Mouse (Mus musculus) neural tube, embryonic 13.5 days (tissue): ENCODE measurements around the gene Cldn11. TPM values are rescaled to one million over a fixed set of nuclear protein-coding genes. Genes with fewer than 3 reads are reported as not detected.

Experiments
- ATAC-seq: fragments of 200-750 bp; cut with Nextera tagmentation; 2 replicates; pipeline ENCODE4 v1.8.0; 2017; ENCODE audit warnings: low read depth, mild to moderate bottlenecking, moderate TSS enrichment, moderate library complexity
- H3K27ac ChIP-seq: fragments of 300-500 bp; sonication (generic); replicated peaks from 2 replicates; pipeline ENCODE4 v1.5.1; 2015; ENCODE audit warnings: moderate library complexity, mild to moderate bottlenecking, inconsistent platforms
- H3K27me3 ChIP-seq: fragments of 300-500 bp; sonication (generic); 2 replicates; pipeline ENCODE4 v1.6.1; 2015; ENCODE audit warnings: mild to moderate bottlenecking, inconsistent platforms
- H3K36me3 ChIP-seq: fragments of 300-500 bp; sonication (generic); 2 replicates; pipeline ENCODE4 v1.6.1; 2015; ENCODE audit warnings: mild to moderate bottlenecking, inconsistent platforms
- H3K4me1 ChIP-seq: fragments of 300-500 bp; sonication (generic); replicated peaks from 2 replicates; pipeline ENCODE4 v1.6.1; 2015; ENCODE audit warnings: inconsistent platforms
- H3K4me2 ChIP-seq: fragments of 300-500 bp; sonication (generic); 2 replicates; pipeline ENCODE4 v1.6.1; 2015; ENCODE audit warnings: inconsistent platforms, mild to moderate bottlenecking, moderate library complexity
- H3K4me3 ChIP-seq: fragments of 300-500 bp; sonication (generic); 2 replicates; pipeline ENCODE4 v1.5.1; 2015; ENCODE audit warnings: mild to moderate bottlenecking, inconsistent platforms
- H3K9ac ChIP-seq: fragments of 300-500 bp; sonication (generic); 2 replicates; pipeline ENCODE4 v1.6.1; 2015; ENCODE audit warnings: moderate library complexity, mild to moderate bottlenecking, inconsistent platforms
- H3K9me3 ChIP-seq: fragments of 300-500 bp; sonication (generic); 2 replicates; pipeline ENCODE4 v1.6.1; 2016; ENCODE audit warnings: inconsistent platforms
- WGBS: fragments of 180-500 bp; shearing (Covaris S2); methylation state at CpG from one replicate; pipeline ENCODE4 v1.1.7; 2015; 5-methylcytosine and 5-hydroxymethylcytosine counted together
- polyA plus RNA-seq: library from polyadenylated mRNA; unstranded; fragments of >200 nt; fragmentation: Nextera tagmentation; extraction: Ambion mirVana; gene quantifications from 2 replicates; pipeline ENCODE4 v1.2.1, GENCODE M21; 2015

The Cldn11 gene
- polyA plus RNA-seq, 1 experiment from 2014 or later = 75.1 TPM

DNA sequence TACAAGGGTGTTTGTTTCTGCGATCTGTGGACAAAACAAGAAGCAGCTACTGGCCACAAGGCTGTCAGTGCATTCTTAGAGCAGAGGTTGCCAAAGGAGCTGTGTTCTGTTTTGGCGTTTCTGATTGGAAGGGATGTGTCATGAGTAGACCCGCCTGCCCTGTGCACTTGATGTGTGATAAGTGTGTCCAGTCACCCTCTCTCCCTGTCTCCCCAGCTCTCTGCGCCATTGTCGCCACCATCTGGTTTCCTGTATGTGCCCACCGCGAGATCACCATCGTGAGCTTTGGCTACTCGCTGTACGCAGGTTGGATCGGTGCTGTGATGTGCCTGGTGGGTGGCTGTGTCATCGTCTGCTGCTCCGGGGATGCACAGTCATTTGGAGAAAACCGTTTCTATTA, 13.1 kb downstream of the Cldn11 start:
- peaks cover 7% of the 10 kb centered on the region; the same call in 1 of the 2 replicates for H3K4me1 ChIP-seq
- H3K4me2 ChIP-seq = no peak overlapping the region
- H3K36me3 ChIP-seq = no peaks in the 10 kb centered on the region
- H3K27me3 ChIP-seq = no peaks in the 10 kb centered on the region
- no peak overlapping the region for H3K4me3 ChIP-seq
- H3K9ac ChIP-seq = no peak overlapping the region
- no peak for ATAC-seq
- WGBS = 95% methylated on average over 14 of the region's 14 CpGs
- H3K27ac ChIP-seq = no peak overlapping the region
- no peaks in the 10 kb centered on the region for H3K9me3 ChIP-seq

DNA sequence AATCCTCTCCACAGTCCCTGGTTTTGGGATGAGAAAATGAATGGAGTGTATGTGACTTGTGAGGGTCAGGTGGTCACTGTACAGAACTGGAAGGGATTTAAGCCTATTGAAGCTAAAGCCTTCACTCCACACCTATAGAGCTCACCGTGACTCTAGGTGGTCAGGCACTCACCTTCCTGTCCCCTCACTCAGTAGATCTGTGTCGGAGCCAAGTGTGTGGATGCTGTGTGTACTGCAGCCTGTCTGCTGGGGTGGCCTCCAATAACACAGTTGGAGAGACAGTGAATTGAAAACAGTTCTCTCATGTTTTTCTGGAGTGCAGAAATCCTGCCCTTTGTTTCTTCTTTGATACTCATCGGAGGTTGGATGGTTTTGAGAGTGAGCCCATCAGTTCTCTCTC, 16.1 kb downstream of the Cldn11 start:
- H3K9ac ChIP-seq = no peak overlapping the region
- no peak overlapping the region for H3K4me2 ChIP-seq
- H3K27ac ChIP-seq = no peak overlapping the region
- no peaks in the 10 kb centered on the region for H3K27me3 ChIP-seq
- H3K36me3 ChIP-seq = no peaks in the 10 kb centered on the region
- ATAC-seq = no peak
- 0 out of 2 replicates have a peak, but pooled peaks cover 7% of the 10 kb centered on the region for H3K4me1 ChIP-seq
- H3K4me3 ChIP-seq = no peak overlapping the region
- 73% methylated on average over 3 of the region's 3 CpGs for WGBS
- no peaks in the 10 kb centered on the region for H3K9me3 ChIP-seq

DNA sequence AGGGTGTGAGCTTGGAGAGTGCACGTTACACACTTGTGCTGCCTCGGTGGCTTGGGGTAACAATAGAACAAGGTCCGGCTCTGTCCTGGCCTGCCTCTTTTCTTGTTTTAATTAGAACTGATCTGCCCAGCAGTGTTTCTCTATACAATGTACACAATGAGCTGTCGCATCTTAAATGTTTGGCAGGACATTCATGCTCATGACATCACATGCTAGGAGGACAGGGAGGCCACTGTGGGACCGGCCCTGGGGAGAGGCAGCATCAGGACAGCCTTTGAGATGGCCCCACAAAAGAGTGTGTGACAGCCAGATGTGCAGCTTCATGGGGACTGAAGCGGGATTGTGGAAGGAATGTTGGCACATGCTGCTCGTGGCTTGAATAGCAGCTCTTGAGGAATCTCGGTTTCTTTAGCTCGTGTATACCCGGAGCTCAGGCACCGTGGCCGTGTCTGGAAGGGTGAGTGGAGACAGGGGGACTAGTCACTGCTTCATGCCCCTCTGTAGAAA, 16.7 kb downstream of the Cldn11 start:
- Histone ChIP-seq H3K4me3 (no peak overlapping the region), H3K9me3 (no peaks in the 10 kb centered on the region), H3K9ac (no peak overlapping the region), H3K27ac (no peak overlapping the region), H3K36me3 (no peaks in the 10 kb centered on the region), H3K4me2 (no peak overlapping the region), H3K4me1 (0 out of 2 replicates have a peak, but pooled peaks cover 5% of the 10 kb centered on the region), H3K27me3 (no peaks in the 10 kb centered on the region)
- peak; percentile 72; the same call in 1 of the 2 replicates for ATAC-seq
- 46% methylated on average over 12 of the region's 12 CpGs for WGBS

DNA sequence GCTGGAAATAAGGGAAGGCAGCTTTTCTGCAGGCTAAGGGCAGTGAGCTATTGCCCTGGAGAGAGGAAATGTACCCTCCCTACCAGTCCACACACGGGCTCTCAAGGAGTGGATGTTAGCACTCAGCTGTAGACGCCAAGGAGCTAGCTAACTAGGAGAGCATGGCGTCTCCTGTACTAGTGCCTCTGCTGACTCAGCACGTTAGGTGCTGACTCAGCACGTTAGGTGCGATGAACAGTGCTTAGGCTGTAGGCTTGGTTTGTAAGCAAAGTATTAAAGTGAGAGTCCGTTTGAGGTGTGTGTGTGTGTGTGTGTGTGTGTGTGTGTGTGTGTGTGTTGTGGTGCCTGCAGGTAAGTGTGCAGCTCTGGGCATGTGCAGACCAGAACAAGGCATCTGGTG, 40.6 kb downstream of the Cldn11 start:
- no peak overlapping the region for H3K4me2 ChIP-seq
- no peaks in the 10 kb centered on the region for H3K27me3 ChIP-seq
- no peaks in the 10 kb centered on the region for H3K4me1 ChIP-seq
- H3K9ac ChIP-seq = no peak overlapping the region
- no peak overlapping the region for H3K4me3 ChIP-seq
- ATAC-seq = no peak
- H3K9me3 ChIP-seq = no peaks in the 10 kb centered on the region
- WGBS = 94% methylated on average over 7 of the region's 7 CpGs
- no peaks in the 10 kb centered on the region for H3K36me3 ChIP-seq
- no peak overlapping the region for H3K27ac ChIP-seq

- Histone ChIP-seq H3K27ac (no peak overlapping the region), H3K27me3 (no peaks in the 10 kb centered on the region), H3K4me3 (no peak overlapping the region), H3K9ac (no peak overlapping the region), H3K4me2 (no peak overlapping the region), H3K9me3 (no peaks in the 10 kb centered on the region), H3K36me3 (no peaks in the 10 kb centered on the region), H3K4me1 (no peaks in the 10 kb centered on the region)
- ATAC-seq = no peak
- WGBS = 68% methylated on average over 10 of the region's 10 CpGs
Measured at GRCm38 (mm10) chr3:31191402-31191801, 41.7 kb downstream of the Cldn11 start.

GRCm38 (mm10) chr3:31199162-31199877, 49.6 kb downstream of the Cldn11 start:
- Histone ChIP-seq H3K4me1 (no peaks in the 10 kb centered on the region), H3K27ac (no peak overlapping the region), H3K27me3 (no peaks in the 10 kb centered on the region), H3K36me3 (no peaks in the 10 kb centered on the region), H3K4me2 (no peak overlapping the region), H3K9ac (no peak overlapping the region), H3K4me3 (no peak overlapping the region), H3K9me3 (no peaks in the 10 kb centered on the region)
- no peak for ATAC-seq
- WGBS = 78% methylated on average over 17 of the region's 17 CpGs

- Histone ChIP-seq H3K27ac (no peak overlapping the region), H3K9ac (no peak overlapping the region), H3K36me3 (no peaks in the 10 kb centered on the region), H3K4me1 (peaks cover 6% of the 10 kb centered on the region), H3K4me2 (no peak overlapping the region), H3K27me3 (no peaks in the 10 kb centered on the region), H3K9me3 (no peaks in the 10 kb centered on the region), H3K4me3 (no peak overlapping the region)
- no peak for ATAC-seq
- WGBS = 93% methylated on average over 11 of the region's 11 CpGs
Measured at GRCm38 (mm10) chr3:31203947-31204346, 54.2 kb downstream of the Cldn11 start.

- no peaks in the 10 kb centered on the region for H3K9me3 ChIP-seq
- H3K4me1 ChIP-seq = peaks cover 11% of the 10 kb centered on the region
- H3K27ac ChIP-seq = no peak overlapping the region
- no peak overlapping the region for H3K9ac ChIP-seq
- no peaks in the 10 kb centered on the region for H3K36me3 ChIP-seq
- WGBS = 84% methylated on average over 3 of the region's 3 CpGs
- no peaks in the 10 kb centered on the region for H3K27me3 ChIP-seq
- no peak for ATAC-seq
- no peak overlapping the region for H3K4me3 ChIP-seq
- H3K4me2 ChIP-seq = no peak overlapping the region
Measured at GRCm38 (mm10) chr3:31205167-31205566, 55.4 kb downstream of the Cldn11 start.

DNA sequence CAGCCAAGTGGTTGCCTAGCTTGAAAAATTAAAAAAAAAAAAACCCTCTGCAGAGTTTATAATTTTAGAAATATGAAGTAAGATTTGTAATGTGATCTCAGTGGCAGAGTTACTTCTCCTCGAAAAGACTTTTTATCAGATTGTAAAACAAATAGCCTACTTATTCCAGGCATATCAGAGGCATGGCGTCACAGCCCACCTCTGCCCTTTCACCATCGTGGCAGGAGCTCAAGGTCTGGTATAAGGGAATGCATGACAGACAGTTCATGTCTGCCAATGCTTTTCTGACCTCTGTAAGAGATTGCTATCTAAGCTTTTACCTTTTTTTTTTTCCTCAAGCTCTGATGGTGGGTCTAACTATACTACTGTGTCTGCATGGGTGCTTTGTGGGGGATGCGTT, 58.3 kb downstream of the Cldn11 start:
- H3K4me1 ChIP-seq = peaks cover 18% of the 10 kb centered on the region
- 74% methylated on average over 4 of the region's 4 CpGs for WGBS

GRCm38 (mm10) chr3:31208458-31208994, 58.8 kb downstream of the Cldn11 start:
- Histone ChIP-seq H3K4me2 (peak overlapping the region; percentile 44; the same call in 1 of the 2 replicates), H3K27ac (no peak overlapping the region), H3K4me1 (peaks cover 23% of the 10 kb centered on the region), H3K9me3 (no peaks in the 10 kb centered on the region), H3K36me3 (no peaks in the 10 kb centered on the region), H3K4me3 (no peak overlapping the region), H3K9ac (0 out of 2 replicates have a peak overlapping the region, but pooled peaks have one; percentile 58), H3K27me3 (no peaks in the 10 kb centered on the region)
- no peak for ATAC-seq
- 17% methylated on average over 6 of the region's 6 CpGs for WGBS

More for the DNA sequence above, 58.3 kb downstream of the Cldn11 start:
- no peak for ATAC-seq
- Histone ChIP-seq H3K4me2 (no peak overlapping the region), H3K27me3 (no peaks in the 10 kb centered on the region), H3K9ac (no peak overlapping the region), H3K27ac (no peak overlapping the region), H3K36me3 (no peaks in the 10 kb centered on the region), H3K9me3 (no peaks in the 10 kb centered on the region), H3K4me3 (no peak overlapping the region)

DNA sequence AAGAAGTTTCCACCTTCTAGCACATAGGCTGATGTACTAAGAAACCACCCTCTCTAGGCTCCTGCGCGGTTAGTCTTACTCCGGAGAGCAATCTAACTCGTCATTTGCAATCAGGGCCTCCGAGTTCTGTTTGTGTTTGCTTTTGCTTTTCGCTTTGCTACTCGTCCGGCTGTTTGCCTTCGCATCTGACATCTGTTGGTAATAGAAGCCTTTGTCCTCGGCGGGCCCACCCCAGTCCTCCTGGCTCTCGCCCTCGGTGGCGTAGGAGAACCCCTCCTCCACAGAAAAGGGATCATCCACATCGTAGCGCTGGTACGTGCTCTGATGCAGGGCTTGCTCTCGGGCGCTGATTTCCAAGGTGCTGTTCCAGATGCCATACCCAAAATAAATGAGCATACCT, 59.3 kb downstream of the Cldn11 start:
- Histone ChIP-seq H3K4me1 (peaks cover 28% of the 10 kb centered on the region), H3K4me3 (no peak overlapping the region), H3K27me3 (no peaks in the 10 kb centered on the region), H3K9ac (peak overlapping the region; percentile 58; the same call in 1 of the 2 replicates), H3K36me3 (no peaks in the 10 kb centered on the region), H3K27ac (no peak overlapping the region), H3K9me3 (no peaks in the 10 kb centered on the region), H3K4me2 (peak overlapping the region; percentile 44)
- 6% methylated on average over 19 of the region's 19 CpGs for WGBS
- no peak for ATAC-seq

DNA sequence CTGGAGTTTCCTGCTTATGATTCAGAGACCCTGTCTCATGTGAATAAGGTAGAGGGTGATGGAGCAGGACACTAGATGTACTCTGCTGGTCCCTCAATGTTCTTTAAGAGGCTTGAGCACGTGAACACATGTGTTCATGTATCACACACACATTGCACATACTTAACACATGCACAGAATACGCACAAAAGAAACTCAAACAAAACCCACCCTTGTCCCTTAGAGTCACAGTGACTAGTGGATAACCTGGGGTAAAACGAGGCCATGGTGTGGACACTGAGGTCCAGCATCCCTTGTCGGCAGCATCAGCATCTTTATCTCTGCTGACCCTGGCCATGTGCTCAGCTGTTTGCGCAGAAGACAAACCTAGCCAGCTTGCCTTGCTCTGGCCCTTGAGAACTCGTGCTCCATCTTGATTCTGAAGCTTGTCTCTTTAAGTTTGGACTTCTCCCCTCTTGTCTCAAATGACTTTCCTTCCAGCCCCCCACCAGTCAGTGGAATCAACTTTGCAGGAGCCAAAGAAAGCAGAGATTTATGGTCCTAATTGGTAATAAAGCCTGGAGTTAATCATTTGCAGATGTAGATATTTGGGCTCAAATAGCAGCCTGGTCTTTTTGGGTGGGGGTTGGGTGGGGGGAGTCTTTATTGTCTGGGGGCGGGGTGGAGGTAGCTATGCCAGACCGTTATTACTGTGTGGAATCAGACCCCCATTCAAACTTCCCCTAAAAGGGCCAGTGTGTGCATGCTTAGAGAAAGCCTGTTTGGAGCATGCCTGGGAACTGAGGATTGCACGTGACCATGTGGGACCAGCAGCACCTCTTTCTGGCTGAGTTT, 62.7 kb downstream of the Cldn11 start:
- no peaks in the 10 kb centered on the region for H3K9me3 ChIP-seq
- no peak overlapping the region for H3K4me2 ChIP-seq
- 32% methylated on average over 9 of the region's 9 CpGs for WGBS
- no peaks in the 10 kb centered on the region for H3K27me3 ChIP-seq
- no peak overlapping the region for H3K9ac ChIP-seq
- H3K27ac ChIP-seq = no peak overlapping the region
- H3K4me3 ChIP-seq = no peak overlapping the region
- H3K4me1 ChIP-seq = peaks cover 28% of the 10 kb centered on the region
- H3K36me3 ChIP-seq = no peaks in the 10 kb centered on the region
- ATAC-seq = 0 out of 2 replicates have a peak, but pooled peaks have one; percentile 18
